Mouse (Mus musculus): ENCODE measurements around the gene Mfsd1. TPM values are rescaled to one million over a fixed set of nuclear protein-coding genes. Genes with fewer than 3 reads are reported as not detected.

Gene Mfsd1
- polyA plus RNA-seq (2012; fragmentation: generic; extraction: Trizol), result 10 to 100 TPM; 13.3 to 35.7 TPM

GRCm38 (mm10) chr3:67582273-67583124, at the start of gene Mfsd1:
Gene Mfsd1, plus strand, starts transcription at chr3:67582741.

Other genes starting within 250 kb of the Mfsd1 start
- gene Mlf1, start 208.6 kb upstream of the Mfsd1 start, polyA plus RNA-seq (2012; fragmentation: generic; extraction: Trizol), result 1 to 10 TPM in 1 of 2 experiments, under 1 TPM in 1; 0.33 to 1.3 TPM
- not detected for gene Gm17402, start 207.6 kb upstream of the Mfsd1 start, polyA plus RNA-seq (2012; fragmentation: generic; extraction: Trizol)
- gene Gfm1, start 152.6 kb upstream of the Mfsd1 start, polyA plus RNA-seq (2012; fragmentation: generic; extraction: Trizol), result 10 to 100 TPM in 1 of 2 experiments, 1 to 10 TPM in 1; 7.5 to 16.0 TPM
- gene Lxn, start 118.8 kb upstream of the Mfsd1 start, polyA plus RNA-seq (2012; fragmentation: generic; extraction: Trizol), result 100 to 1,000 TPM in 1 of 2 experiments, 10 to 100 TPM in 1; 99.3 to 408 TPM
- gene Rarres1, start 67.2 kb upstream of the Mfsd1 start, polyA plus RNA-seq (2012; fragmentation: generic; extraction: Trizol), result under 1 TPM in 1 of 2 experiments, not detected in 1; 0.15 TPM

Data from C3H10T1/2 (cell line).